Mouse (Mus musculus): ENCODE data around the gene Dedd2.

- TF ChIP-seq CTCF (IDR thresholded peaks at IDR 0.05; ENCODE audit: low read depth, low read length) (no peak), POLR2A (IDR thresholded peaks at IDR 0.05; ENCODE audit: borderline replicate concordance, low read depth, low read length) (no peak)
Observed at GRCm38 (mm10) chr7:25246079-25246758, 25.8 kb upstream of the Dedd2 start.
